Mouse (Mus musculus): ENCODE results near the gene Mosmo.

Gene Mosmo

DNA sequence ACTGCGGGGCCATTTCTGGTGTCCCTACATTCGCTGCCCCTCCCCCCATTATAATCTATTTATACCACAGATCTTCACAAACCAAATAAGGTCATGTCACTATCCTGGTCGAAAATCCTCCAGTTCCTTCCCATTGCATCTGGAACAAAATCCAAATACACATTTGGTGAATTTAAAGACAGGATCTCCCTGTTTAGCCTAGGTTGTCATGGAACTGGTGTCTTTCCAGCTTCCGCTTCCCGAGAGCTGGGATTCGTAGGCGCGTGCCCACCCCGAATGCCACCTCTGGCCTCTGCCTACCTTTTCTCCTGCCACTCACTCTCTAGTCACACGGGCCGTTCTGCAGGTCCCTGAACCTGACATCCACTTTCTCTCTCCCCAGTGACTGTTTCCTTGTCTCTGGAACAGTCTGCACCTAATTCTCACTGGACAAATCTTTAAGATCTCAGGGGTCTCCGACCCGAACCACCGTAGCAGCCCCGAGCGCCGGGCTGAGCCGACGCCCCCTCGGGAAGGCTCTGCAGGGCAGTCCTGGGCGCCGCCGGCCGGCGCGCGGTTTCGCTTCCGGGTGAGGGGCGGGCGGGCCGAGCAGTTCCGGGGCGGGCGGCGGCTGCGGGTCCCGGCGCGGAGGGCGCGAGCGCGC lies at the start of gene Mosmo:
Gene Mosmo, plus strand, starts transcription at position 618 of the 643 bp plus-strand sequence.
- DNase-seq = peak; percentile 69 to 82

DNA sequence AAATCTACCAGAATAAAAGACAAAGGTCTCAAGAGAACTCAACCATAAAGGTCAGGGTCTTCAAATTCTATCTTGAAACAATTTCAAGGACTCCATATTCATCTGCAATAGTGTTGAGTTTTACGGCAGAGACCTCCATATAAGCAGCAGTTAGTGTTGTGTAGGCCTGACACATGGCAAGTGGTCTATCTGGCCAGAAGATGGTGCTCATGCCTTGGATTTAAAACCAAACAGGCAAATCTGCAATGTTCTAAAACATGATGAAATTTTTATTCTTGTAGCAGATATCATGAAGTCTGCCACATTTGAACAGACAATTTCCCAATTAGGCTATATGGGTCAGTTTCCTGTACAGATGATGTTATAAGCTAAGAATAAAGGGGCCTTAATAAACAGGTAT lies 44.9 kb upstream of the Mosmo start:
- DNase-seq = peak in 1 of 2 experiments; percentile 23

DNA sequence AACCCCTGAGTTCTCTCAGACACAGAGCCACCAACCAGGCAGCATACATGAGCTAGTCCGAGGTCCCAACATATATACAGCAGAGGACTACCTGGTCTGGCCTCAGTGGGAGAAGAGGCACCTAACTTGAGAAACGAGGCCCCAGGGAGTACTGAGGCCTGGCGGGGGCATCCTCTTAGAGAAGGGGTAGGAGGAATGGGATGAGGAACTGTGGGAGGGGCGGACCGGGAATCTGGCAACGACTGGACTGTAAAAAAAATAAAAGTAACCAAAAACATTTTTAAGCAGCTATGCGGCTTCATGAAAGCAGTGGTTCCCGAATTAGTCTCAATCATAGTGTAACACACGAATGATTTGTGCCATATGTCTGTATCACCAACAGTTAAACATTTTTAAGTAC lies 43.1 kb upstream of the Mosmo start:
- no peak for DNase-seq

DNA sequence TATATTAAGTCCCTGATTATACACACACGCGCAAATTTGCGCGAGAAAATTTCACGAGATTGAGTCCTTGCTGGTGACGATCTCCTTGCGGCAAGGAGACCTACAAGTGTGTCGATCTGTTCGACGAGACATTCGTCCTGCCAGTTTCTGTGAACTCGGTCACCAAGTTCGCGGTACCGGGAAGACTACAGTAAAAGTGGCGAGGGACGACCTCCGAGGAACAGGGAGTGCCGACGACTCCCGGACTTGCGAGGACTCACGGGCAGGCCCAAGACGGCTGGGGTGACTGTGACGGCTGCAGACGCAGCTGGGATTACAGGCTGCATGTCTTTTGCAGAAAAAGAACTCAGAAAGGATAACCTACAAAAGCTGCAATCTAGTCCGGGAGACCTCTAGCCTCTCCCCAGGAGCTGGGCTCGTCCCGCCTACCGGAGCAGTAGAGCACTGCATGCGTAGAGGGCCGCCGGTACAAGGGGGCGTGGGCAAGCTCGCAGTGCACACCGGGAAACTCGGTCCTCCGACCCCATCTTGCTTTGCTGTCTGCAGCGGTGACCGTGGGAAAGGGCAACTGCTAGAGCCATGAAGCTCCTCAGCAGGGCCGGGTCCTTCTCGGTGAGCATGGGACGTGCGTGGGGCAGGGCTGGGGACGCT lies 42.6 kb upstream of the Mosmo start, which contains the start of gene Uqcrc2:
Gene Uqcrc2, plus strand, starts transcription at position 466 of the 651 bp plus-strand sequence.
- peak; percentile 91 to 94 for DNase-seq

DNA sequence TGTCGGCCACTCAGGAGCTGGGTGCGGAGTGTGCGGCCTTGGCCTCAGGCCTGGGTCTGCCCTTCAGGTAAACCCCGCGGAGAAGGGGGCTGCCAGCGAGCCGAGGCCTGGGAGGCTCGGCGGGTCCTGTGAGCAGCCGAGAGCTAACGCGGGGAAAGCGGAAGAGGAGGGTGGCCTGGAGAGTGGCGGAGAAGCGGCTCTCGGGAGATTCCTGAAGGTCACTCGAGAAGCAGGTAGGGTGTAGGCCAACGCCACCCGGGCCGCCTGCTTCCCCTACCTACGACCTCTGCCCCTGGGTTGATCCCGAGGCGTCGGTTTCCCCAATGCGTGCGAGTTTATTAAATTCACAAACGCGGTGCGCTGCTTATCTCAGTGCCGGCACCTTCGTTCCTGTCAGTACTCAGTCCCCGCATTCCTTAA lies 42.0 kb upstream of the Mosmo start:
- DNase-seq = peak in 1 of 2 experiments; percentile 65

DNA sequence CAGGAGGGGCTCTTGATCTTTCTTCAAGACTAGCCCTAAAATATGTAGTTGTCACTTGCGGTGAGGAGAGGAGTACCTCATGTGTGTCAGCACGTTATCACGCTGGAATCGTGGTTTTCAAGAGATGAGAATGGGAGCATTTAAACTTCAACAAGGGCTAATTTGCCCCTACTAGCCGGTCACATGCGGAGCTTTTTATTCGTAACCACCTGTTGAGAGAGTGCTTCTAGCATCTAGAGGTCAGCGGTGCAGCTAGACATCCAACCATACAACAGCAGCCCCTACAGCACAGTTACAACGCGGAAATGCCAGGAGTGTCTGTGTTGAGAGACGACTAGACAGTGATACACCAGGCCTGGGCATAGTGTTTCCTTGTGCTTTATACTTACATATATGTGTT lies 41.6 kb upstream of the Mosmo start:
- DNase-seq = no peak

DNA sequence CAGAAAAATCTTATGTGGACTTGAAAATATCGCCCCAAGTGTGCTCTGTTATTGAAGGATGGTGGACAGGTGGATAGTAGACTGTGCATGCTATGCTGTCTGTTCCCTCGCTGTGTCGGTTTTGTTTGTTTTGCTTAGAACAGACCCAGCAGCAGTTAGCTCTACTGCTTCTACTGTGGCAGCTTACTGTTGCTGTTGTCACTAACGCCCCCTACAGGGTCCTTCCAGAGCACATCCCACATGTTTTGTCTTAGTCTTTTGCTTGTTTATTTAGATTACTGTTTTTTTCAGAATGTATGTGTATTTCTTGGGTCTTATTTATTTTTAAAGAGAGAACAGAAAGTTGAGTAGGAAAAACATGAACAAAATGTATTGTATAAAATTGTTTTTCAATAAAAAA lies 34.2 kb upstream of the Mosmo start:
- DNase-seq = no peak

DNA sequence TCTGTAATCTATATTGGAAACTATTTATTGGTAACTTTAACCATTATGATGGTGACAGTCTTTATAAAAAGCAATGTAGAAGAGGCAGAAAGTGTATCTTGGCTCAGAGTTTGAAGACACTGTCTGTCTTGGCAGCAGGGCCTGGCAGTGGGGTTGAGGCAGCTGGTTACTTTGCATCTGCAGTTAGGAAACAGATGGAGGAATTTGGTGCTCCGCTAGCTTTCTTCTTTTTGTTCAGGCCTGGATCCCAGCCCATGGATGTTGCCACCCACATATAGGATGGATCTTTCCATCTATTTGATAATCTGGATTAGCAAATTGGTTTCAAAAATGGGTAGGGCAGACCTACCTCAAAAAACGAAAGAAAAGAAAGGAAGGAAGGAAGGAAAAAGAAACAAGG lies 29.6 kb upstream of the Mosmo start:
- DNase-seq = no peak

DNA sequence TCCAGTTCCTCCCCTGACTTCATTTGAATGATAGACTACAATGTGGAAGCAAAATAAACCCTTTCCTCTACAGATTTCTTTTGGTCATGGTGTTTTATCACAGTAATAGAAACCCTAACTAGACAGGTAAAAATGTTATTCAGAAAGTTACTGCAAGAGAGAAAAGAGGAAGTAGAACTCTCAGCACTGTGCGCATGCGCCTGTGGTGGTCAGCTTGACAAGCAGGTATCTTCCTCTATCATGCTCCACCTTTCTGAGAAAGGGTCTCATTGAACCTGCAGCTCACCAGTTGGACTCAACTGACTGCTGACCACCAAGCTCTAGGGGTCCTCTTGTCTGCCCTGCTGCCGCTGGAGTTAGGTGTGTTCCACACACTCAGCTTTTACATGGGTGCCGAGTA lies 15.3 kb upstream of the Mosmo start:
- DNase-seq = no peak

DNA sequence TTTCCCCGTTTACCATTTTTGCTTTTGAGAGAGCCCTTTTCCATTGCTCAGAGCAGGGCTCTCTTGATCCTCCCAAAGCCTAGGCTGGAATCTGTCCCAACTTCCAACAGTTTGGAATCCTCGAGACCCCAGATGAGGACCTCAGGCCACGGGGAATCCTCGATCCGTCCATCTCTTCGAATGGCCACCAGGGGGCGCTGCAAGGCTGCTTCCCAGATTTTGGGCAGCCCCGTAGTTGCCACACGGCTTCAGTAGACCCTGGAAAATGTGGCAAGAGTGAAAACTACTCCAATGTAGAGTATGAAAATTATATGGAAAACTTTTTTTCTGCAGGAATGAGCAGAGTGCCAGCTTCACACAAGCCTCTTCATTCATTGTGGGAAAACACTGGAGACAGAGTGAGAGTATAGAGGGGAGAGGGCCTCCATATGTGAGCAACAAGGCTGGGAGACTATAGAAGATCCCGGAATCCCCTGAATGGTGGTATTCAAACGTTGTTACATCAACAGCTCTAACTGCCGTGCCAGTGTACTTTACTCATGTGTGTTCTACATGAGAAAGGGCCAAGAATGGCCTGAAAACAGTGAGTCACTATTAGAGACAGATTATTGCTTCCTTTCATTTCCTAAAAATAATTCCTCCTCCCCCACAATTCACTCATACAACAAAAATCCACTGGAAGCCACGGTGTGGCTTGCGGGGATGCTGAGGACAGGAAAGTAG lies 7.1 kb upstream of the Mosmo start, which contains the start of gene Pdzd9:
Gene Pdzd9, minus strand, starts transcription at position 191 of the 723 bp plus-strand sequence.
- DNase-seq = peak; percentile 68 to 81

DNA sequence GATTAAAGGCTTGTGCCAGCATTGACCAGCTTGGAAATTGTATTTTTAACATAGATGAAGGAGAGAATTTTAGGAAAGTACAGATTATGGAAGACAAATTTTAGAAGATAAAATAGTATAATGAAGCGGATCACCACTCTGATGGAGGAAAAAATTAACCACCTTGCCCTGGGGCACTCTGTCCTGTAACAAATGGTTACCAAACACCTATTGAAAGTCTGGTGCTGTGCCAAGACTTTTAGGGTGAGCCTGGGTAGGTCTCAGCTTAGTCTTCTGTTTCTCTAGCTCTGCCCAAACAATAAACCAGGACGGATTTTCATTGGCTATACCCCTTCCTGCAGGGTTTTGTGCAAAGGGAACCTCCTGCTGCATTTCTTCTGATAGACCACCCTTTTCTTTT lies 6.1 kb upstream of the Mosmo start:
- peak; percentile 52 to 54 for DNase-seq

DNA sequence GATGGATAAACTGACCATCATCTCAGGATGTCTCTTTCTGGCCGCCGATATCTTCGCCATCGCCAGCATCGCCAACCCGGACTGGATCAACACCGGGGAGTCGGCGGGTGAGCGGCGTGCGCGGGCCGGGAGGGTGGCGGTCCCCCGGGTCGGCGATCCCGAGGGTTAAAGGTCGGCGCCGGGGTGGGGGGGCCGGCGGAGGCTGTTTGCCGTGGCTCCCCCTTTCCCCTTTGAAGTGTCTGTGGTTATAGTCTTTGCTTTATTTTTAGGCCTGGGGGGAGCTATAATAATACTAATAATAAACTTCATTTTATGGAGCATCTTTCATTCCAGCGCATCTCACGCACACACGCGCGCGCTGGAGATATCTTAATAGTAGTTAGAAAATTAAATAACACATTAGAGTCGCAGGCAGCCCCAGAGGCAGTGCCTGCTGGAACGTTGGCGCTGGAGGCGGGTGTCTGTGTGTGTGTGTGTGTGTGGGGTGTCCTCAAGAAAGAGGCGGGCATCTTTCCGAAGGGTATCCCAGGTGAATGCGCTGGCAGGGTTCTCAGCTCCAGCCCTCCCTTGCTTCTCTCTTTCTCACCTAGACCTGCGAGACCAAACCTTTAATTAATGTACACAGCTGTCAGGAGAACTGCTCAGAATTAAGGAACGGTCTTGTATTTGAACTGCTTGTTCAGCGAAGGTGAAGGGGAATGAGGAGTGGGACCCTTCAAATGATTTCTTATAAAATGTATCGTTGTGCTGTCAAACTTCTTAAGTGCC lies 530 bp downstream of the Mosmo start:
- DNase-seq = peak; percentile 30 to 59

DNA sequence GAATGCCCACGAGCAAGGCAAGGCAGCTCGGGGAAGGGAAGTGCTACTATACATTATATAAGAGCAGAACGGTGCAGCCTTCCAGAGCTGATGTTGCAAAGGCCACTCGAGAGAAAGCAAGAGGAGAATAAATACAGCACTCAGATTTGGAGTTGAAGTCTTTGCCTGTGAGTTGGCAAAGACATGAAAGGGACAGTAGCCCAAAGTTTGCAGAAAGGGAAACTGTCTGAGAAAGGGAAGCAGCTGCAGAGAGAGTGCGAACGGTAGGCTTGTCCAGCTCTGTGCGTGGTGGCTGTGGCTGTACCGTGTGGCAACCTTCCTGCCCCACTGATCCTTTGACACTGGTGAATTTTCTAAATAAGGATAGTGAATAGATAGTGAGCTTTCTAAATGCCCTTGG lies 1.6 kb downstream of the Mosmo start:
- DNase-seq = no peak

DNA sequence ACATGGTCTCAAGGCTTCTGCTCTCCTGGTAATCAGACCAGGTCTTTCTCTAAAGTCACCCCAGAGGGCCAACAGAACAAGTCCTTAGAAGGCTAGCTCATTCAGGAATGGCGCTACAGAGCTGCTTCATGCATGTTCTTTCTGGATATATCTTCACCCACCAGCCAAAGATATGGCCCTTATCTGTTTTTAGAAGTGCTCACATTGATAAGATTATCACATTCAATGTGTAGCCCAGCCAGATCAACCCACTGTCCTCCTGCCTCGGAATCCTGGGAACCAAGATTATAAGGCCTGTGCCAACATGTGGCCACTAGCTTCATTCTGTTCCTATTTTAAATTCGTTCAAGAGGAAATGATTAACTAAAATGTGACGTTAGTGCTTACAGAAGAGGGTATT lies 4.6 kb downstream of the Mosmo start:
- DNase-seq = no peak

DNA sequence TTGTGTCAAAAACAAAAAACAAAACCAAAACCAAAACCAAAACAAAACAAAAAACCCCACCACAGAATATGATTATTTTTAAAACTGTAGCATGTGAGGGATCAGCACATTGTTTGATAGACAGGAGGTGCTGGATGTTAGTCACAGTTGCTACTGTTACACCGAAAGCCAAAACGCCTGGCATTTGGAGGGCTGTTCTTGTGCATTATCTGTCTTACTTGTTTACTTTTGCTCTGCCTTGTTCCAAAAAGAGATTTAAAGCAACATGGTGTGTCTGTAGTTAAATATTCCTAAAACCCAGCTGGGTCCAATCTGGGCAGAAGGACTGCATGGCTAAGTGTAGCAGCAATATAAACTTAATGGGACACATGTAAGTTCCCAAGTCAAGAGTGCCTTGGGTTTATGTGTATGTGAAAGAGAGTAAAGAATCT lies 7.3 kb downstream of the Mosmo start:
- DNase-seq = no peak

DNA sequence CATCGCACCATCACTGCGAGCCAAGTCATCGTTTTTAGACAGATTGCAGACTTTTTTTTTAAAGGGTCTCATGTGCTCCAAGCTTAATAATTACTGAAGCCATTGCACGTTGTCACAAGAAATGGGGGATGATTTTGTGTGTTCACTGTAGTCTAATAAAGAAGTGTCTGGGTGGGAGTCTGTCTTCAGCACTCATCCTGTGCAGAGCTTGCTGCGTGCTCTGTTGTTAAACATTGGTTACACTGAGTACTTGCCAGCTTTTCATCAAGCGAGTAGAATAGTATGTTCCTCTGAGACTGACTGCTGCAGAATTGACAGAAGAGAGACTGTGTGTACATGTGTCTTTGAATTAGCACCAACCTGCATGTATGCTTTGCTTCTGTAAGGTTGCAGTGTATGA lies 7.8 kb downstream of the Mosmo start:
- DNase-seq = no peak

DNA sequence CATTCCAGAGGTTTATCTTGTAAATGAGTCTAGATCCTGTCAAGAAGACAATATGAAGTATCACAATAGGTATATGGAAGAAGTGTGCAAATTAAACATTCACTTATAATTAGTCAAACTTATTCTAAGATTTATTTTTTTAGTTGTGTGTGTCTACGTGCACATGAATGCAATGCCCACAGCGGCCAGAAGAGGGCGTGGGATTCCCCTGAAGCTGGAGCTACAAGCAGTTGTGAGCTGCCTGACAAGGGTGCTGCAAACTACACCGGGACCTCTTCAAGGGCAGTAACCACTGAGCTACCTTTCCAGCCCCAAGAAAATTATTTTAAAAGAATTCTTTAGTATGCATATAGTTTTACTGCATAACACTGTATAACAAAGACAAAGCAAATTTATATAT lies 13.2 kb downstream of the Mosmo start:
- peak in 1 of 2 experiments; percentile 21 for DNase-seq

DNA sequence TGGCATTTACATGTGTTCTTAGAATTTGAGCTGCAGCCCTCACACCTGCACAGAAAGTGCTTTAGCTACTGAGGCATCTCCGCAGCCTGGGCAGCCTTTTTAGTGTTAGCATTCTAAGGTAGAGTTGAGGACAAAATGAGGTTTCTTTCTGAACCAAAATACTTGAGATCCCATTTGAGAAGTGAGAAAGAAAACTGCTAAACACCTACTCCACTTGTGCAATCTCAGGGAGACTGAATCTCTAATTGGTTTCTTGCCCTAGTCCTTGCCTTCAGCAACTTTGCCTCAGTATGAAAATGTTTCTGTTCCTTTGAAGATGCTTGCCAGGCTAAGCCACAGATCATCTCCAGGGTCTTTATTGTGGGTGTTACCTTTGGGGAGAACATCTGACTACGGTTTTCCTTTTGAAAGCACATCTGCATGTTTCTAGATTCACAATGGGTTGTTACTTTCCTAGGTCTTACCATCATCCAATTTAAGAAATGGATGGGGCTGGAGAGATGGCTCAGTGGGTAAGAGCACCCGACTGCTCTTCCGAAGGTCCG lies 16.5 kb downstream of the Mosmo start:
- DNase-seq = no peak

DNA sequence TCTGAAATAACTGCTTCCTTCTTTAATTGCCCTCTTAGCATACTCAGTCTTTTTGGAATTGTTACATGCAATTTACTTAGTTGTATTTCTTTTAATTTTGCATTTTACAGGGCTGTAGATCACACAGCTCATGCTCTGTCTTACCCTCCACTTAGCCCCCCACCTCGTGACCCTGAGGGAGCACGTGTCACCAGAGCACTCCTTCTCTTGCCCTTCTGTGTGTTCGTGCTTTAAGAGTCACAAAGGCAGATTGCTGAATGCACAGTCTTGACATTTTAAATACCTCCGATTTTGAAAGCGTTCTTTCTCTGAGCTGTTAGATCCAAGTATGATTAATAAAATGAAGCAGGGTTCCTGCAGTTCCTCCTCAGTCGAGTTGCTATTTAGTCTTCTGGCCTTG lies 17.8 kb downstream of the Mosmo start:
- DNase-seq = no peak

DNA sequence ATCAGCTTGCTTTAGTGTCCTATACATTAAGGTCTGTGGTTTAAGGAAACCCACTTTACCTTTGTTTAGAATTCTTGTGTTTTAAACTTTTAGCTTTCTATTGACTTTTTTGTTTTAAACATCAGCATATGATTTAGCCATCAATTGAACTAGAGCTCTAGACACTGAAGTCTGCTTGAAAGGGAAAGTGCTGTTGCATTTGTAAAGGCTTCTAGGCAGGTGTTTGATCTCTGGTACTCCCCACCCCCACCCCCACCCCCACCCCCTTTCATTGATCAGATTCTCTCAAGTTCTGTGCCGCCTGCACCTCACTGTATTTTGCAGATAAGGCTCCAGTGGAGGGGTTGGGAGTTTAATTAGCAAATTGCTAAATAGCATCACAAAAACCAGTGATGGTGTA lies 18.2 kb downstream of the Mosmo start:
- DNase-seq = no peak

DNA sequence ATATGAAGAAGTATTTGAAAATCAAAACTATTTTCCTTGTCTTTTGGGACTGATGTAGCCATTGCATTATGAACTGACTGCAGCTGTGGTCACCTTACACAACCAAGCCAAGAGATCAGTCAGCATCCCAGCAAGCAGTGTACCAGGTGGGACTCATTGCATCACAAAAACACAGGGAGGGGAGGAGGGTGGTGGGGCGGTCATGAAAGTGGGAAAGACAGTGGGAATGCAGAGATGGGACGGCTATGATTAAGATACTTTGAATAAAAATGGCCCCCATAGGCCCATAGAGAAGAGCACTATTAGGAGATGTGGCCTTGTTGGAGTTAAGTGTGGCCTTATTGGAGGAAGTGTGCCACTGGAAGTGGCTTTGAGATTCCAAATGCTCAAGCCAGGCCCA lies 18.9 kb downstream of the Mosmo start:
- DNase-seq = no peak

DNA sequence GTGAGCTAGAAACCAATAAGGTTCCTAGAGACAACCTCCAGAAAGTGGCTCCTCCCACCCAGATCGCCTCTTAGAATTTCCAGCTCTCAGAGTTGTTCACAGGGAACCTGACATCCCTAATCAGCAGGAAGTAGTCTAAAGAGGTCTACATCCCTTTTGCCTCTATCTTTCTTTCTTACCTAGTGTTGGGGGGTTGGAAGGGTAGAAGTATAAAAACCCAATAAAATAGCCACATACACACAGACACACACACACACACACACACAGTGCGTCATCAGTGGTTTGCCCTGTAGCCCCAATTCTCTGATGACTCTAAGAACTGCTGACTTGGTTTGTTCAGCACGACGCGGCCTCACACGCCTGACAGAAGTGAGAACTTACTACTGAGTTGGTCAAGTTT lies 22.2 kb downstream of the Mosmo start:
- DNase-seq = no peak

DNA sequence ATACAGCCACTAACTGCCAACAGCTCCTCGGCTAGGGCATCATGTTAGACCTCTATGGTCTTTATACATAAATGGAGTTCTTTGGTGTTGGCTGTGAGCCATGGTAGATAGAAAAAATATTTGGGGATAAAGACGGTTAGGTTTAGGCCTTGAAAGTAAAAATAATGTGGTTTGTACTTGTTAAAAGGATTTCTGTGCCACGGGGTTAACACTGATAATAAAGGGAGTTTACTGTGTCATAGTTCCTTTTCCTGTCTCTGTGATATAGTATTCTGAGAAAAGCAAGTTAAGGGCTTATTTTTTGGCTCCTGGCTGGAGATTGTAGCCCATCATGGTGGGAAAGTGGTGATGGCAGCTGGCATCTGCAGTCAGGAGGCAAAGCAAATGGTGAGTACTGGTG lies 26.5 kb downstream of the Mosmo start:
- DNase-seq = no peak

Measured in kidney, postnatal 25 days (tissue).